Mouse (Mus musculus) limb, embryonic 15.5 days (tissue): ENCODE measurements around the gene Immt. TPM values are rescaled to one million over a fixed set of nuclear protein-coding genes. Genes with fewer than 3 reads are reported as not detected.

ENCODE experiments used
- ATAC-seq: fragments of 200-750 bp; cut with Nextera tagmentation; 2 replicates; pipeline ENCODE4 v1.8.0; 2017; ENCODE audit warnings: low read depth, moderate TSS enrichment; ENCODE audit not compliant: insufficient number of reproducible peaks, low FRiP score, low TSS enrichment
- H3K27ac ChIP-seq: fragments of 300-500 bp; sonication (generic); 2 replicates; pipeline ENCODE4 v1.5.1; 2015; ENCODE audit warnings: moderate library complexity, mild to moderate bottlenecking, inconsistent platforms
- H3K27me3 ChIP-seq: fragments of 300-500 bp; sonication (generic); 2 replicates; pipeline ENCODE4 v1.6.1; 2015; ENCODE audit warnings: inconsistent platforms
- H3K36me3 ChIP-seq: fragments of 300-500 bp; sonication (generic); 2 replicates; pipeline ENCODE4 v1.6.1; 2015; ENCODE audit warnings: inconsistent platforms
- H3K4me1 ChIP-seq: fragments of 300-500 bp; sonication (generic); 2 replicates; pipeline ENCODE4 v1.6.1; 2015; ENCODE audit warnings: inconsistent platforms
- H3K4me2 ChIP-seq: fragments of 300-500 bp; sonication (generic); 2 replicates; pipeline ENCODE4 v1.6.1; 2015; ENCODE audit warnings: mild to moderate bottlenecking, inconsistent platforms
- H3K4me3 ChIP-seq: fragments of 300-500 bp; sonication (generic); 2 replicates; pipeline ENCODE4 v1.5.1; 2015; ENCODE audit warnings: mild to moderate bottlenecking, inconsistent platforms
- H3K9ac ChIP-seq: fragments of 300-500 bp; sonication (generic); 2 replicates; pipeline ENCODE4 v1.6.1; 2015; ENCODE audit warnings: inconsistent platforms
- H3K9me3 ChIP-seq: fragments of 300-500 bp; sonication (generic); 2 replicates; pipeline ENCODE4 v1.6.1; 2016; ENCODE audit warnings: inconsistent platforms
- WGBS: fragments of 180-500 bp; shearing (Covaris S2); methylation state at CpG from one replicate; pipeline ENCODE4 v1.1.7; 2015; 5-methylcytosine and 5-hydroxymethylcytosine counted together
- polyA plus RNA-seq: library from polyadenylated mRNA; unstranded; fragments of >200 nt; fragmentation: Nextera tagmentation; extraction: Ambion mirVana; gene quantifications from 2 replicates; pipeline ENCODE4 v1.2.1, GENCODE M21; 2015

Gene Immt
- polyA plus RNA-seq, 1 experiment from 2014 or later, result 150 TPM

DNA sequence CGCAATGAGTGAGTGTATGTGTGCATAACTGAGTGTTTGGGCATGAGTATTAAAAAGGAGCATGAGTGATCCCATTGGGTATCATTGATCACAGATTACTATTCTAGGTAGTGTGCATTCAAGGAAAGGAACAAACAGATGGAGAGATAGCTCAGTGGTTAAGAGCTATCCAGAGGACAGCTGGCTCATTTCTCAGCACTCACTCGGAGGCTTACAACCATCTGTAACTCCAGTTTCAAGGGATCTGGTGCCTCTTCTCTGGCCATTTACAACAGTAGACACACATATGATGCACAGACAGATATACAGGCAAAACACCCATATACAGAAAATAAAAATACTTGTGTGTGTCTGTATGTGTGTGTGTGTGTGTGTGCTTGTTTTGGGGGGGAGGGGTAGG lies 36.6 kb downstream of the Immt start:
- Histone ChIP-seq H3K36me3 (peaks cover 78% of the 10 kb centered on the region), H3K4me1 (no peaks in the 10 kb centered on the region), H3K9ac (no peak overlapping the region), H3K27ac (no peak overlapping the region), H3K27me3 (no peaks in the 10 kb centered on the region), H3K4me2 (no peak overlapping the region), H3K9me3 (no peaks in the 10 kb centered on the region), H3K4me3 (no peak overlapping the region)
- no peak for ATAC-seq
- WGBS, result 92% methylated on average over 2 of the region's 2 CpGs

DNA sequence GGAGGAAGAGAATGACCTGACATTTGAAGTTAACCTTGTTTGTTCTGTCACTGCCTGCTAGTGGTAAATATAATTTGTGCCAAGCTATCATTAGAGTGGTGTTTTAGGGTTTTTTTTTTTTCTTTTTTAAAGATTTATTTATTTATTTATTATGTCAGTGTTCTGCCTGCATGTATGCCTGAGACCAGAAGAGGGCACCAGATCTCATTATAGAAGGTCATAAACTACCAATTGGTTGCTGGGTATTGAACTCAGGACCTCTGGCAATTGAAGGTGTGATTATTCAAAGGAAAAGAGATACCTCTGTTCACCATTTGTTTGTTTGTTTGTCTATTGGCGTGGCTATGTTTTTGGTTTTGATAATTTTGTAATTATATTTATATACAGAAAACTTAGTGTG lies 37.7 kb downstream of the Immt start:
- whole genome bisulfite sequencing, result 88% methylated on average over 1 of the region's 1 CpGs
- H3K9me3 ChIP-seq, result no peaks in the 10 kb centered on the region
- H3K4me3 ChIP-seq, result no peak overlapping the region
- no peak for ATAC-seq
- no peaks in the 10 kb centered on the region for H3K27me3 ChIP-seq
- H3K27ac ChIP-seq, result no peak overlapping the region
- no peaks in the 10 kb centered on the region for H3K4me1 ChIP-seq
- H3K4me2 ChIP-seq, result no peak overlapping the region
- peaks cover 74% of the 10 kb centered on the region for H3K36me3 ChIP-seq
- no peak overlapping the region for H3K9ac ChIP-seq

DNA sequence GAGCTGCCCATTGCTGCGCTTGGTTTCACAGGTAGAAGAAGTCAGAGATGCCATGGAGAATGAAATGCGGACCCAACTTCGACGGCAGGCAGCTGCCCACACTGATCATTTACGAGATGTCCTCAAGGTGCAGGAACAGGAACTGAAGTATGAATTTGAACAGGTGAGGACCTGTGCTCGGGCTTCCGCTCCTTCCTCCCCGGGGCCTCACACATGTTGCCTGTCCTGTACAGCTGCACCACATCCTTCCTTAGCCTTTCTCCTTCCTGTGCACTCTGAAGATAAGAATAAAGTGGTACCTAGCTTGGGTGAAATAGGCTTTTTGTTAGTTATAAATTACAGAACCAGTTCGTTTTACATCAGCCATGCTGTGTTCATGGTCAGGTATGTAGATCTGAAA lies 40.3 kb downstream of the Immt start:
- Histone ChIP-seq H3K9ac (no peak overlapping the region), H3K9me3 (no peaks in the 10 kb centered on the region), H3K4me2 (no peak overlapping the region), H3K4me1 (no peaks in the 10 kb centered on the region), H3K27ac (no peak overlapping the region), H3K27me3 (no peaks in the 10 kb centered on the region), H3K4me3 (no peak overlapping the region), H3K36me3 (peaks cover 82% of the 10 kb centered on the region)
- WGBS, result 93% methylated on average over 9 of the region's 9 CpGs
- no peak for ATAC-seq

DNA sequence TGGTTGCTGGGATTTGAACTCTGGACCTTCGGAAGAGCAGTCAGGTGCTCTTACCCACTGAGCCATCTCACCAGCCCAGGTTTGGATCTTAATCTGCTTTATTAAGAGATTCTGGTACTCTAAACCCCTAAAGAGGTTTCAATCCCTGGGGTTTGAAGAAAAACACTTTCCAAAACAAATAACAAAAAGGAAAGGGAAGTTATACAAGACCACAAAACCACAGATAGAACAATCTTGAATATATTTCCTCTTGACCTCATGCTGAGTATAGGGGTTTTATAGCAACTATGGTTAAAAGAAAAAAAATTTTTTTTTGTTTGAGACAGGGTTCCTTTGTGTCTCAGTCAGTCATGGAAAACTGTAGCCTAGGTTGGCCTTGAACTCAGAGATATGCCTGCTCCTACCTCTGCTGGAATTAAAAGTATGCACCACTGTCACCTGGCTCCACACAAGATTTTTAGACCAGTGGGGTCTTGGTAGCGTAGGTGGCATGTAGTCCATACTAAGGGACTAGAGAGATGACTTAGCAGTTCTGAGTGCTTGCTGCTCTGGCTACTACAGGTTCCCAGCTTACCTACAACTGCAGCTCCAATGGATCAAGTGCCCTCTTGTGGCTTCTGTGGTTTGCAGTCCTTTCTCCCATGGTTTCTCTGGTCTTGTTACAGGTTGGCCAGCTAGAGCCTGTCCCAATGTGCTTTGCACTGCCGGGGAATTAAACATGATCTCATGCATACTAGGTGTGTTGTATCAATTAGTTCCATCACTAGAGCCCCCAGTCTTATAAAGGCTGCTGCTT lies 47.0 kb downstream of the Immt start:
- Histone ChIP-seq H3K36me3 (peaks cover 88% of the 10 kb centered on the region), H3K4me1 (no peaks in the 10 kb centered on the region)
- 89% methylated on average over 3 of the region's 3 CpGs for WGBS

DNA sequence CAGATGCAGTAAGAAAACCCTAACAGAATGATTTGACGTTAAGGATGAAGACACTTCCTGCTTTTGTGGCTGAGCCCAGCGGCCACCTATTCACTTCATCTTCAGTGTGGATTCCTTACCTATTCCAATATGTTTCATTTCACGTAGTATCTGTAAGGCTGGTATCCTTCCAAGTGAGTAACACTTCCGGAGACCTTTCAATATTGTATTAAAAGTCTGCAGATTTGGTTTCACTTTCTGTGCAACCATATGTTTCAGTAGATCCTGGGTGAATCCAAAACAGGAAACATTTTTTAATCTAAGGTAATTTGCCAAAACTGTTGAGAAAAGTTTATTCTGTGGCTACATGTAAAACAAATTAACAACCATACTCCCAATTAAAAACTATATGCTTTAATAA lies 62.1 kb downstream of the Immt start:
- WGBS, result 89% methylated on average over 4 of the region's 4 CpGs
- Histone ChIP-seq H3K4me1 (no peaks in the 10 kb centered on the region), H3K4me2 (no peak overlapping the region), H3K36me3 (peaks cover 90% of the 10 kb centered on the region), H3K27me3 (no peaks in the 10 kb centered on the region), H3K9me3 (no peaks in the 10 kb centered on the region), H3K27ac (no peak overlapping the region), H3K4me3 (no peak overlapping the region), H3K9ac (no peak overlapping the region)
- ATAC-seq, result no peak

More for the DNA sequence above, 47.0 kb downstream of the Immt start:
- H3K4me3 ChIP-seq, result no peak overlapping the region
- H3K27me3 ChIP-seq, result no peaks in the 10 kb centered on the region
- no peaks in the 10 kb centered on the region for H3K9me3 ChIP-seq
- no peak overlapping the region for H3K9ac ChIP-seq
- H3K27ac ChIP-seq, result no peak overlapping the region
- ATAC-seq, result no peak
- no peak overlapping the region for H3K4me2 ChIP-seq

DNA sequence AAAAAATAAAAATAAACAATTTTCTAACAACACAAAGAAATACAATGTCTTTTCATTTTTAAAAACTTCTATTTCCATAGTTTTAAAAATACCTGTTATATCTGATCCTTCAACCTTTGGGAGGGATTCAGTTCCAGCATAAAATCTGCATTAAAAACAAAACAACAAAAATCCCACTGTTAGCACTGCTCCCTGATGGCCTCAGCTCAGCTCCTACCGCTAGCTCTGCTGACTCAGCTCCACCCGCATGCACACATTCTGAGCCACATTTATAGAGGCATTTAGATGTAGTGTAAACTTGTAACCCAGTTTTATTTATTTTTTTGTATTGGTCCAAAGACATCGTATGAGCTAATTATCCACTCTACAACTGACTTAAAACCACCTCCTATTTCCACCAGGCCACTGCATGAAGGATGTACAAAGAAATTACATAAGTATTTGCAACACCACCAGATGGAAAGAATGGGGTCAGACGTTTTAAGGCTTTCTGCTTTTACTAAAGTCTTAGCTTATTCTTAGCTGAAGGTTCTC lies 76.6 kb downstream of the Immt start:
- Histone ChIP-seq H3K27me3 (no peaks in the 10 kb centered on the region), H3K4me1 (peaks cover 9% of the 10 kb centered on the region; the same call in 1 of the 2 replicates), H3K27ac (no peak overlapping the region), H3K4me2 (peak overlapping the region; percentile 58), H3K9ac (0 out of 2 replicates have a peak overlapping the region, but pooled peaks have one; percentile 43), H3K36me3 (peaks cover 35% of the 10 kb centered on the region), H3K9me3 (no peaks in the 10 kb centered on the region), H3K4me3 (peak overlapping the region; percentile 71)
- no peak for ATAC-seq
- WGBS, result 5% methylated on average over 4 of the region's 4 CpGs

DNA sequence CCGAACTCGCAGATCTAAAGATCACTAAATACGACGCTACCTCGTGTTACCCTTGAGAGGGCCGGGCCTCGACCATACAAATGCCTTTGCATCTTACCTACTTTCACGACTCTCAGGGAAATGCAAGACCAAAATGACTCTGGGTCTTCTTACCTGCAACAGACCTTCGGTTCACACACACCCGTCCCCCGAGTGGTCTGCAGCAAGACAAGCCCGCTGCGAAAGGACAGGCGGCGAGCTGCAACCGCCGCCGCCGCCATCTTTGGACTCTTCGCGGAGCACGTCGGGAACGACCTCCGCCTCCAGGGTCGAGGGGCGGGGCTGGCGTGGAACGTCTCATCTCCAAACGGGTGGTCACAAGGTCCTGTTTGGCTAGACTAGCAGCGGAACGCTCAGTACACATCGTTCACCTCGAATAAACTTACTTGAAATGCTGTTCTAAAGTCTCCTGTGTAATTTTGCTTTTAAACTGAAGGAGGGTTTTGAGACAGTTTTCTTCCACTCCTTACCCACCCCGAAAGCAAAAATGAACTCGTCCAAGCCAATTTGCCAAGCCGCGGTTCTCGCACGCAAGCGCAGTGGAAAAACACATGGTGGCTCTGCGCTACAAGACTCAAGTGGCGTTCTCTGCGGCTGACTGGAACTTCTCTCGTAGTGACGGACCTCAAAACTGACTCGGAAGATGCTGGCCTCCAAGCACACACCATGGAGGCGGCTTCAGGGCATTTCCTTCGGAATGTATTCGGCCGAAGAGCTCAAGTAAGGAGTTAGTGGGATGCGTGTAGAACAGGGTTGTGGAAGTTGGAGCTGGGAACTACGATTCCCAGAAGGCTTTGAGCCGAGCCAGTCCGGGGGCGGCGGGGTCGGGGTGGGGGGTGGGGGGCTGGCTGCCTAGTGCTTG lies 77.6 kb downstream of the Immt start, which contains the start of the genes Ptcd3 and Polr1a:
Gene Ptcd3, minus strand, starts transcription at position 270 of the 901 bp plus-strand sequence.
Gene Polr1a, plus strand, starts transcription at position 573 of the 901 bp plus-strand sequence.
- no peaks in the 10 kb centered on the region for H3K9me3 ChIP-seq
- peak within 1 kb of the TSS; percentile 89 for H3K27ac ChIP-seq
- H3K4me1 ChIP-seq, result peaks cover 9% of the 10 kb centered on the region; the same call in 1 of the 2 replicates
- peak; percentile 88 for ATAC-seq
- H3K4me2 ChIP-seq, result peak within 1 kb of the TSS; percentile 58
- peak within 1 kb of the TSS; percentile 43 for H3K9ac ChIP-seq
- H3K27me3 ChIP-seq, result no peaks in the 10 kb centered on the region
- H3K4me3 ChIP-seq, result peak within 1 kb of the TSS; percentile 71
- peaks cover 34% of the 10 kb centered on the region for H3K36me3 ChIP-seq
- WGBS, result under 1% methylated on average over 58 of the region's 58 CpGs

DNA sequence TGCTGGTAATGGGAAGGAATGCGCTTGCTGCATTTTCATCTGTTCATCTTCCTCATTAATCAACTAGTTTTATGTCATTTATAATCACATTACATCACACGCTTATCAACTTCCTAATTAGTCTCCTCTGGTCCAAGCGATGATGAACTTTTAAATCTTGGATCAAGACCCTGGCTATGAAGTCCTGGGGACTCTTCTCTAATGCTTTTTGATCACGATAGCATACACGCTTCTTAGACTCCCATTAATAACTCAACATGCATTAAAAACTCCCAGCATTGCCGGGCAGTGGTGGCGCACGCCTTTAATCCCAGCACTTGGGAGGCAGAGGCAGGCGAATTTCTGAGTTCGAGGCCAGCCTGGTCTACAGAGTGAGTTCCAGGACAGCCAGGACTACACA lies 78.3 kb downstream of the Immt start:
- H3K4me1 ChIP-seq, result peaks cover 9% of the 10 kb centered on the region; the same call in 1 of the 2 replicates
- 22% methylated on average over 10 of the region's 10 CpGs for WGBS
- H3K9ac ChIP-seq, result peak overlapping the region; percentile 43
- H3K27me3 ChIP-seq, result no peaks in the 10 kb centered on the region
- peaks cover 32% of the 10 kb centered on the region for H3K36me3 ChIP-seq
- H3K9me3 ChIP-seq, result no peaks in the 10 kb centered on the region
- H3K4me2 ChIP-seq, result peak overlapping the region; percentile 58
- ATAC-seq, result no peak
- peak overlapping the region; percentile 71 for H3K4me3 ChIP-seq
- peak overlapping the region; percentile 89; the same call in 1 of the 2 replicates for H3K27ac ChIP-seq

DNA sequence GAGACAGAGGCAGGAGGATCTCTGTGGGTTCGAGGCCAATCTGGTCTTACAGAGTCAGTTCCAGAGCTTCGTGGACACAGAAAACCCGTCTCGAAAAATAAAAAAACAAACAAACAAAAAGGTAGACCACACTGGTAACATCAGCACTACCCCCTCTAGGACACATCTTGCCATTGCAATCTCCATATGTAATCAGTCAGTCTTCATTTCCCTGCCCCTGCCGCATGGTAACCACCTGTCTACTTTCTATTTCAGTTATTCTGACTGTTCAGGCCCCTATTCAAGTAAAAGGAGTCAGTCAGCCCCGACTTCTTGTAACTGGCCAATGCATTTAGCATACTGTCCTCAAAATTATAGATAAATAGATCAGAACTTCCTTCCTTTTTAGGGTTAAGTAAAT lies 78.7 kb downstream of the Immt start:
- H3K4me2 ChIP-seq, result peak overlapping the region; percentile 58
- peaks cover 9% of the 10 kb centered on the region; the same call in 1 of the 2 replicates for H3K4me1 ChIP-seq
- H3K4me3 ChIP-seq, result peak overlapping the region; percentile 71
- ATAC-seq, result no peak
- H3K27ac ChIP-seq, result no peak overlapping the region
- H3K9ac ChIP-seq, result no peak overlapping the region
- H3K9me3 ChIP-seq, result no peaks in the 10 kb centered on the region
- WGBS, result 74% methylated on average over 6 of the region's 6 CpGs
- H3K27me3 ChIP-seq, result no peaks in the 10 kb centered on the region
- H3K36me3 ChIP-seq, result peaks cover 30% of the 10 kb centered on the region

DNA sequence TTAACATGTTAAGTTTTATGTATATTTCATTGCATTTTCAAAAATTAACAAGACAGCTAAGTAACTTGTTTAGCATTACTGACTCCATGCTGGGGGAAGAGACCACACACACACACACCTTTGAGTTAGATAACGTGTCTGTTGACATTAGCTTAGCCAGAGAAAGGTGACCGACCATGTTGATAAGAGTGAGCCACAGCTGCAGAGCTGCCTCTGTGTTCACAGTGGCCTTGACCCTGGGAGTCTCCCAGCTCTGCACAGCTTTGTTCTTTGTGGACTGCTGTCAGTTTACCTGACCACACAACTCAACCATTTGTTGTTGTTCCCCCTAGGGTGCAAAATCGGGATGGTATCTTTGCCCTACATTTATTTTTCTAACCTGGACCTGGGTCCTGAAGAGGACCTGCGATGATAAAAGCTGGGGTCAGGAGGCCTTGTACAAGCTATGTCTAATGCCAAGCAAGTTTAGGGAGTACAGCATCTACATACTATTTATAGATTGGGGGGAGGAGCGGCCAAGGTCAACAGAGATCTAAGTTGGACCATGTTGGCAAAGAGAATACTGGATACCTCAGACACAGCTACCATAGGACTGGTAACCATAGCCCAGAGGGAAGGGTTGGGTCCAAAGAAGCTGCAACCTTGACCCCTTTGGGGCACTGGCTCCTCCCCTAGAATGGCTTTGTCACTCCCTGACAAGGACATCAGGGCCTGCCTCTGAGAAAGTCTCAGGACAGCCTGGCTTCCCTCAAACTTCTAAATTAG lies 80.7 kb downstream of the Immt start:
- H3K4me3 ChIP-seq, result no peak overlapping the region
- H3K36me3 ChIP-seq, result peaks cover 36% of the 10 kb centered on the region
- no peak for ATAC-seq
- H3K9me3 ChIP-seq, result no peaks in the 10 kb centered on the region
- WGBS, result 83% methylated on average over 5 of the region's 5 CpGs
- H3K4me2 ChIP-seq, result no peak overlapping the region
- H3K4me1 ChIP-seq, result peaks cover 9% of the 10 kb centered on the region; the same call in 1 of the 2 replicates
- H3K27ac ChIP-seq, result no peak overlapping the region
- no peaks in the 10 kb centered on the region for H3K27me3 ChIP-seq
- H3K9ac ChIP-seq, result no peak overlapping the region

DNA sequence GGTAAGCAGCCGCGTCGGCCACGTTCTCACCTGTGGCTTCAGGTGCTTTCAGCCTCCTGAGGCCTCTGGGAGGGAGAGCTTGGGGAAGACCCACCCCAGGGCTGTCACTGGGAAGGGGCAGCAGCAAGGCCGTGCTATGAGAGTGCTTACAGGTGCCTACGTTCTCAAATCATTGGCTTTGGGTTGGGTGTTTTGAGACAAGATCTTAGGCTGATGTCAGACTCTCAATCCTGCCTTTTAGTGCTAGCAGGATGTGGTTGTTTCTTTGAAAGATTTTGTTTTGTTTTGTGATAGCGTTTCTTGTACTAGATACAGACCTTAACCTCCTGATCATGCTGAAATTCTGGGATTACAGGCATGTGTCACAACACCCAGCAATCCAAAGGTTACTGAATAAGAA lies 89.6 kb downstream of the Immt start:
- no peaks in the 10 kb centered on the region for H3K9me3 ChIP-seq
- H3K27ac ChIP-seq, result no peak overlapping the region
- H3K36me3 ChIP-seq, result peaks cover 90% of the 10 kb centered on the region
- no peak for ATAC-seq
- H3K4me1 ChIP-seq, result no peaks in the 10 kb centered on the region
- WGBS, result 90% methylated on average over 7 of the region's 7 CpGs
- H3K27me3 ChIP-seq, result no peaks in the 10 kb centered on the region
- H3K9ac ChIP-seq, result no peak overlapping the region
- H3K4me3 ChIP-seq, result no peak overlapping the region
- no peak overlapping the region for H3K4me2 ChIP-seq
